Mouse (Mus musculus) activated CD4-positive, CD25-positive, alpha-beta regulatory T cell, adult 4 months (primary cell): ENCODE results near the gene Trir. TPM values are rescaled to one million over a fixed set of nuclear protein-coding genes. Genes with fewer than 3 reads are reported as not detected.
A peak's percentile ranks its signal among the peaks of the same experiment; 100 is the strongest.

Source experiments
- ATAC-seq: one replicate; pipeline ENCODE4 v1.8.0; 2017
- polyA plus RNA-seq, 2 experiments: library from polyadenylated mRNA; unstranded; fragments of 100-300 nt; shearing (Covaris generic); gene quantifications; one replicate each; pipeline ENCODE4 v1.2.1; 2017

The Trir gene
- polyA plus RNA-seq, 2 experiments from 2014 or later: 26.8 to 30.5 TPM

DNA sequence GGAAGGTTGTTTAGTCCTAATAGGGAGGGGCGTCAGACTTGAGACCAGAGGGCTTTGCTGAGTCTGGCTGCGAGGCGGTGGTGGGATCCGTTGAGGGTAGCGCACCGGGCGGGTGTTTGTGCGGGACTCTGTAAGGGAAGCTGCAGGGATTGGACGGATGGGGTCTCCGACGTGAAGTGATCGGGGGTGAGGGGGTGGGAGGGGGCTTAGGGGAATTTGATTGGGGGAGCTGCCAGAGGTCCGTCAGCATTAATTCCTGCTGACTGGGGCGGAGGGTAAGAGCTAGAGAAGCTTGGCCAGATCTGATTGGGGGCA lies 10.7 kb downstream of the Trir start:
- ATAC-seq: no peak

GRCm38 (mm10) chr8:85037681-85038531 lies 11.3 kb downstream of the Trir start:
- peak; percentile 33 for ATAC-seq

DNA sequence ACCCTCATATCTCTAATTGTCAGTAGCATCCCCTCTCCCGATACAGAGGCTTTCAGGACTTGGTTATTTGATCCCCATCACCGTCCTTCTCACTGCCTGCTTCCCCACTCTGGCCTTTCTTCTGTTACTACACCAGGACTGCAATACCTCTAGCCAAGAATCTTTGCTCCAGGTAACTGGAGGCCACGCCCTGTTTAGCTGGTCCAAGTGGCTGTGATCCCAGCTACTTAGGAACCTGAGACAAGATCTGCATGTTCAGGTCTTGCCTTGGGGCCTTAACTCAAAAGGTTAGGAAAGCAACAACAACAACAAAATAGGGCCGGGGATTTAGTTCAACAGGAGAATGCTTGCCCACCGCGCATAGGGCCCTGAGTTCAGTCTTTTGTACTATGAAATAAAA lies 17.0 kb downstream of the Trir start:
- ATAC-seq: no peak

- no peak for ATAC-seq
These were observed 30.7 kb downstream of the Trir start for GRCm38 (mm10) chr8:85057367-85057766.

GRCm38 (mm10) chr8:85059879-85060616 lies 33.4 kb downstream of the Trir start, which contains the start of gene Fbxw9:
TSS of gene Fbxw9 (plus strand) at chr8:85060055.
- ATAC-seq: peak; percentile 99

- no peak for ATAC-seq
These were observed 36.0 kb downstream of the Trir start for GRCm38 (mm10) chr8:85062603-85063002.

GRCm38 (mm10) chr8:85065213-85065612 lies 38.6 kb downstream of the Trir start:
- ATAC-seq: no peak

DNA sequence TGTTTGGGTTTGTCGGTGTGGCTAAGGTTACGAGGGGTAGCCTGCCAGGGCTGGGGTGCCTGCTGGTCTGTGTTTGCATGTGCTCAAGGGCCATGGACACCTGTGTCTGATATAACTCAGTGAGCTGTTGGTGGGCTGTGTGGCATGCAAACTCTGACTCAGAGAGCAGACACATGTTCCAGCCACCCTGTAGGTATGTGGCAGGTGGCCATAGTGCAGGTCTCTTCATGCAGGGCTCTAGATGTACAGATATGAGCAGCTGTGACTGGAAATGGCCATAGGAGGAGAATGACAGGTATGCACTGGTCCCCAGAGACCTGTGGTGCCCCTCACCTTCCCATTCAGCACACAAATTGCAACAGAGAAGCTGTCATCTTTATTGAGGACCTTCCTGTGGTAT lies 40.5 kb downstream of the Trir start:
- no peak for ATAC-seq

DNA sequence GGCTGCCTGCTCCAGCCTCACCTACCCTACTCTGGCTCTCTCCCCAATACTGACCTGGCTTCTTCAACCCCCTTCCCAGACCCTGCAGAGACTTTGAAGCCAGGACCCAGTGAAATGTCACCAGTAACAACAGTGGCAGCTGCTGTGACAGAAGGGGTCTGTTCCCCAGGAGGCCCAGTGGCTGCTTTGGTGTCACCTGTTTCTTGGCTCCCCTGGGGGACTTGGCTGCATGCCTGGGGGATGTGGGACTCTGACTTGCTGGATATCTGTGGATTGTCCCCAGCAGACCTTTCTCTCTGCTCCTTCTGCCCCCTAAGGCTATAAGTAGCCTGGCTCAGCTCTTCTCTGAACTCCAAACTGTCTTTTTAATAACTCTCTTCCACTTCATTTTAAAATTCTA lies 41.4 kb downstream of the Trir start, which contains the start of gene Gm5741:
TSS of gene Gm5741 (minus strand) at position 1 of the 400 bp plus-strand sequence.
- ATAC-seq: no peak

DNA sequence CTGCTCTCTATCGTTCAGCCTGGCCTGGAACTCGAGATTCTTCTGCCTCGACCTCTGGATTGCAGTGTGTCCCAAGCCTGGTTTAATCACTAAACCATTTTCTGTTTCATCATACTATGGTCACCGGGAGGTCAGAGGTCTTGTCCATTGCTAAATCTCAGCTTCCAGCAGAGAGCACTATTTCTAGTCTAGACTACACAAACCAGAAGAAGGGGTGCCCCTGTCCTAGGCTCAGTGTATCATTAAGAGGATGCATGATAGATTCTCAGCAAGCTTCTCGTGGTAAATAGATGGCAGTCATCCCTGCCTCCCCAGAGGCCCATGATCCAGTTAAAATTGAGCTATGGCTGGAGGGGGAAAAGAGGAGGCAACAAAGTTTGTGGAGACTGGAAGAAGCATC lies 44.4 kb downstream of the Trir start:
- no peak for ATAC-seq

GRCm38 (mm10) chr8:85071514-85072281 lies 45.1 kb downstream of the Trir start, which contains the start of gene Dhps:
TSS of gene Dhps (plus strand) at chr8:85071757.
- ATAC-seq: peak; percentile 91

DNA sequence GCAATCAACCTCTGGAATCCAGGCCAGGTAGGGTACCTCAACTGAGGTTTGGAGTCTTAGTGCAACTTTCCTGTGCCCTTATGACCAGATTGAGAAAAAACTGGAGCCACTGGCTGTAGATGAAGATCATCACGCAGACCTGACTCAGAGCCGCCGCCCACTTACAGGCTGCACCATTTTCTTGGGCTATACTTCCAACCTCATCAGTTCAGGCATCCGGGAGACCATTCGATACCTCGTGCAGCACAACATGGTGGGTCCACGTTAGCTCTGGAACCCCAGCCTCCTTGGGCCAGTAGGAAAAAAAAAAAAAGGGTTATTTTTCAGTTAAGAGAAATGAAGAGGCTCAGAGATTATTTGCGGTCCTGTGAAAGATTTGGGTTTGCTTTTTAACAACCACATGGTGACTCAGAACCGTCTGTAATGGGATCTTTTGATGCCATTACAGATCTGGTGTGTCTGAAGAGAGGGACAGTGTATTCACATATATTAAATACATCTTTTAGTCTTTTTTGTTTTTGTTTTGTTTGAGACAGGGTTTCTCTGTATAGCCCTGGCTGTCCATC lies 45.8 kb downstream of the Trir start:
- no peak for ATAC-seq

DNA sequence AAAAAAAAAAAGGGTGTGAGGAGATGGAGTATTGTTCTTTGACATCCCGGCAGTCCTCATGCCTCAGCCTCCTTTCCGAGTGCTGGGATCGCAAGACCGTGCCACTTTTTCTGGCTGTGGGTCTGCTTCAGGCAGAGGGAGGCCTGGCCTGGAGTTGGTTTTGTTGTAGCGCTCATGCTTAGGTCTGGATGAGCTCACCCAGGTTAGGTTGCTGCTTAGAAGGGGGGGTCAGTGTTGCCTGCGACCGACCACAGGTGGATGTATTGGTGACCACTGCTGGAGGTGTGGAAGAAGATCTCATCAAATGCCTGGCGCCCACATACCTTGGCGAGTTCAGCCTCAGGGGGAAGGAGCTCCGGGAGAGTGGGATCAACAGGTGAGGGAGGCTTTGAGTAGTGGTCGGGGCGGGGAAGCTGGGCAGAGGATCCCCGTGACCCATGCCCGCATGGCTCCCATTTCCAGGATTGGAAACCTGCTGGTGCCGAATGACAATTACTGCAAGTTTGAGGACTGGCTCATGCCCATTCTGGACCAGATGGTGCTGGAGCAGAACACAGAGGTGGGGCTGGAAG lies 46.5 kb downstream of the Trir start:
- no peak for ATAC-seq

DNA sequence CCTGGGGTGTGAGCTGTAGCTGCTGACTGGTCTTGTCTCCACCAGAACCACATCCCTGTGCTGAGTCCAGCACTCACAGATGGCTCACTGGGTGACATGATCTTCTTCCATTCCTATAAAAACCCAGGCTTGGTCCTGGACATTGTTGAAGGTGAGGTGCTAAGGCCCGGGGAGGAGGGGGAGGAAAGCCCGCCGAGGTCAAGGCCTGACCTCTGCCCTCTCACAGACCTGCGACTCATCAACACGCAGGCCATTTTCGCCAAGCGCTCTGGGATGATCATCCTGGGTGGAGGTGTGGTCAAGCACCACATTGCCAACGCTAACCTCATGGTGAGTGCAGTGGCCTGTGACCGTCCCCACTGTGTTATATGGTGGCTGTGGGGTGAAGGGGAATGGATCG lies 47.5 kb downstream of the Trir start:
- ATAC-seq: no peak

DNA sequence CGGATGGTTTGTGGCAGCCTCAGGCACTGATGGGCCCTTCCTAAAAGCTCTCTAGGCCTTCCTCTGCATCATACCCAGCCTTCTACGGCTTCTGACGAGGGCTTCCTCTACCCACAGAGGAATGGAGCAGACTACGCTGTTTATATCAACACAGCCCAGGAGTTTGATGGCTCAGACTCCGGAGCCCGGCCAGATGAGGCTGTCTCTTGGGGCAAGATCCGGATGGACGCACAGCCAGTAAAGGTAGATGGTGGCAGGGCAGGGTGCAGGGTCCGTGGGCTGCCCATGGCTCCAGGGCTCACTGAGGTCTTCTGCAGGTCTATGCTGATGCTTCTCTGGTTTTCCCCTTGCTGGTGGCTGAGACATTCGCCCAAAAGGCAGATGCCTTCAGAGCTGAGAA lies 48.0 kb downstream of the Trir start:
- ATAC-seq: no peak

- no peak for ATAC-seq
These were observed 49.4 kb downstream of the Trir start for GRCm38 (mm10) chr8:85076001-85076400.

DNA sequence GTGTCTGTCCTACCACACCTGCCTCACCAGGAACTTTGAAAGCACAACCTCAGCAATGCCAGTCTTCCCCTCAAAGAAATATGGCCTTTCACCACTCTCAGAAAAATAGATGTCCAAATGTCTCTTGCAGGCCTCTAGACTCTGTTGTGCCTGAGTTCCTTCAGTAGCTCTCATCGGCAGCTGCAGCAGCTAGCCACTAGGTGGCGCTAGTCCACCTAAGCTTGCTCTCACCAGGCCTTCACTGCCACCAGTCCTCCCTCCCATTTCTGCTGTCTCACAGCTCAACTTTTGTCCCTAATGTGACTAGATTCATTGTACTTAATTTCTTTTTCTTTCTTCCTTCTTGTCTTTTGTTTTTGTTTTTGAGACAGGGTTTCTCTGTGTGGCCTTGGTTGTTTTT lies 50.4 kb downstream of the Trir start:
- ATAC-seq: peak; percentile 66

Other genes with a start within 250 kb of the Trir start
- 1 to 10 TPM; 2.0 to 2.2 TPM for gene Nfix, start 226.5 kb upstream of the Trir start, polyA plus RNA-seq
- gene Dand5, start 204.0 kb upstream of the Trir start, polyA plus RNA-seq: 1 to 10 TPM; 4.2 to 4.5 TPM
- gene Gadd45gip1, start 195.3 kb upstream of the Trir start, polyA plus RNA-seq: 10 to 100 TPM; 18.5 to 21.5 TPM
- gene Rad23a, start 186.2 kb upstream of the Trir start, polyA plus RNA-seq: 100 to 1,000 TPM; 125 to 131 TPM
- gene Calr, start 179.9 kb upstream of the Trir start, polyA plus RNA-seq: 100 to 1,000 TPM; 269 to 303 TPM
- gene Farsa, start 169.8 kb upstream of the Trir start, polyA plus RNA-seq: 10 to 100 TPM; 45.8 to 58.4 TPM
- gene Syce2, start 154.7 kb upstream of the Trir start, polyA plus RNA-seq: 10 to 100 TPM in 1 of 2 experiments, 1 to 10 TPM in 1; 8.2 to 15.0 TPM
- gene Gcdh, start 132.9 kb upstream of the Trir start, polyA plus RNA-seq: 10 to 100 TPM; 11.3 to 15.1 TPM
- gene Klf1, start 124.9 kb upstream of the Trir start, polyA plus RNA-seq: 1 to 10 TPM in 1 of 2 experiments, not detected in 1; 1.1 TPM
- 10 to 100 TPM; 15.1 to 18.1 TPM for gene Dnase2a, start 118.3 kb upstream of the Trir start, polyA plus RNA-seq
- gene Mast1, start 89.5 kb upstream of the Trir start, polyA plus RNA-seq: 1 to 10 TPM in 1 of 2 experiments, under 1 TPM in 1; 0.64 to 1.0 TPM
- not detected for gene Rtbdn, start 79.8 kb upstream of the Trir start, polyA plus RNA-seq
- gene Gm49661, start 57.4 kb upstream of the Trir start, polyA plus RNA-seq: not detected
- gene Prdx2, start 57.2 kb upstream of the Trir start, polyA plus RNA-seq: 100 to 1,000 TPM; 246 to 312 TPM
- 10 to 100 TPM; 68.9 to 91.0 TPM for gene Rnaseh2a, start 57.1 kb upstream of the Trir start, polyA plus RNA-seq
- gene Junb, start 48.1 kb upstream of the Trir start, polyA plus RNA-seq: 10 to 100 TPM; 28.9 to 30.5 TPM
- 1 to 10 TPM; 2.6 to 3.0 TPM for gene Hook2, start 36.2 kb upstream of the Trir start, polyA plus RNA-seq
- not detected for gene Best2, start 12.3 kb upstream of the Trir start, polyA plus RNA-seq
- gene Asna1, start 1.5 kb upstream of the Trir start, polyA plus RNA-seq: 10 to 100 TPM; 55.6 to 98.1 TPM
- gene Tnpo2, start 10.1 kb downstream of the Trir start, polyA plus RNA-seq: 10 to 100 TPM in 1 of 2 experiments, 1 to 10 TPM in 1; 9.2 to 19.4 TPM
- 1 to 10 TPM; 2.8 to 3.1 TPM for gene Fbxw9, start 33.2 kb downstream of the Trir start, polyA plus RNA-seq
- gene Gm5741, start 41.2 kb downstream of the Trir start, polyA plus RNA-seq: not detected
- 10 to 100 TPM; 28.3 to 29.8 TPM for gene Dhps, start 44.9 kb downstream of the Trir start, polyA plus RNA-seq
- gene Wdr83os, start 53.9 kb downstream of the Trir start, polyA plus RNA-seq: 100 to 1,000 TPM; 132 to 134 TPM
- 10 to 100 TPM; 33.1 to 46.7 TPM for gene Wdr83, start 54.5 kb downstream of the Trir start, polyA plus RNA-seq
- 10 to 100 TPM; 64.8 to 82.0 TPM for gene Man2b1, start 56.4 kb downstream of the Trir start, polyA plus RNA-seq
- not detected for gene Zfp791, start 96.3 kb downstream of the Trir start, polyA plus RNA-seq
- gene Cks1brt, start 125.1 kb downstream of the Trir start, polyA plus RNA-seq: under 1 TPM in 1 of 2 experiments, not detected in 1; 0.20 TPM
- gene Olfr371, start 199.2 kb downstream of the Trir start, polyA plus RNA-seq: not detected